Mouse (Mus musculus): ENCODE data around the gene Hoxa3. TPM values are rescaled to one million over a fixed set of nuclear protein-coding genes. Genes with fewer than 3 reads are reported as not detected.
A peak's percentile ranks its signal among the peaks of the same experiment; 100 is the strongest.

The Hoxa3 gene
- polyA plus RNA-seq, 1 experiment from 2014 or later: 13.3 TPM

- Histone ChIP-seq H3K9me3 (ENCODE audit: control insufficient read depth, low read length) (no peaks in the 10 kb centered on the region), H3K4me1 (replicated peaks; ENCODE audit: control insufficient read depth, insufficient read depth, low read length) (no peaks in the 10 kb centered on the region), H3K4me2 (replicated peaks; ENCODE audit: low read depth, low read length) (peak overlapping the region; percentile 95), H3K4me3 (ENCODE audit: low read depth, low read length) (peak overlapping the region; percentile 76), H3K36me3 (ENCODE audit: control insufficient read depth, insufficient read depth, low read length) (no peaks in the 10 kb centered on the region), H3K27ac (ENCODE audit: low read depth, low read length) (peak overlapping the region; percentile 94), H3K9ac (ENCODE audit: low read depth, low read length) (peak overlapping the region; percentile 84), H3K27me3 (ENCODE audit: control insufficient read depth, insufficient read depth, low read length) (peaks cover 50% of the 10 kb centered on the region)
- 0 out of 2 replicates have a peak, but pooled peaks have one; percentile 10 for ATAC-seq (ENCODE audit: low FRiP score)
- DNase-seq (ENCODE audit: low spot score): peak; percentile 59
- WGBS: 2% methylated on average over 12 of the region's 12 CpGs
These were observed 53.9 kb downstream of the Hoxa3 start for GRCm38 (mm10) chr6:52159164-52159761.

- Histone ChIP-seq H3K4me1 (replicated peaks; ENCODE audit: control insufficient read depth, insufficient read depth, low read length) (no peaks in the 10 kb centered on the region), H3K27ac (ENCODE audit: low read depth, low read length) (peak within 1 kb of the TSS; percentile 94), H3K4me3 (ENCODE audit: low read depth, low read length) (peak within 1 kb of the TSS; percentile 76), H3K27me3 (ENCODE audit: control insufficient read depth, insufficient read depth, low read length) (peaks cover 53% of the 10 kb centered on the region), H3K9me3 (ENCODE audit: control insufficient read depth, low read length) (no peaks in the 10 kb centered on the region), H3K9ac (ENCODE audit: low read depth, low read length) (peak within 1 kb of the TSS; percentile 84), H3K36me3 (ENCODE audit: control insufficient read depth, insufficient read depth, low read length) (no peaks in the 10 kb centered on the region), H3K4me2 (replicated peaks; ENCODE audit: low read depth, low read length) (peak within 1 kb of the TSS; percentile 95)
- under 1% methylated on average over 52 of the region's 55 CpGs for WGBS
- peak; percentile 86 for DNase-seq (ENCODE audit: low spot score)
- ATAC-seq (ENCODE audit: low FRiP score): peak; percentile 91
These were observed 54.7 kb downstream of the Hoxa3 start, which contains the start of gene Hoxa1 for GRCm38 (mm10) chr6:52158276-52159051. Gene Hoxa1, minus strand, starts transcription at chr6:52158317.

GRCm38 (mm10) chr6:52157466-52158275, 55.5 kb downstream of the Hoxa3 start:
- H3K4me2 ChIP-seq (replicated peaks; ENCODE audit: low read depth, low read length): peak overlapping the region; percentile 95
- H3K27me3 ChIP-seq (ENCODE audit: control insufficient read depth, insufficient read depth, low read length): peaks cover 56% of the 10 kb centered on the region
- ATAC-seq (ENCODE audit: low FRiP score) (peak; percentile 63; the same call in 1 of the 2 replicates), DNase-seq (ENCODE audit: low spot score) (peak; percentile 44)
- H3K9me3 ChIP-seq (ENCODE audit: control insufficient read depth, low read length): no peaks in the 10 kb centered on the region
- no peaks in the 10 kb centered on the region for H3K36me3 ChIP-seq (ENCODE audit: control insufficient read depth, insufficient read depth, low read length)
- 1% methylated on average over 32 of the region's 32 CpGs for WGBS
- H3K9ac ChIP-seq (ENCODE audit: low read depth, low read length): peak overlapping the region; percentile 44; the same call in 1 of the 2 replicates
- no peaks in the 10 kb centered on the region for H3K4me1 ChIP-seq (replicated peaks; ENCODE audit: control insufficient read depth, insufficient read depth, low read length)
- H3K27ac ChIP-seq (ENCODE audit: low read depth, low read length): peak overlapping the region; percentile 37; the same call in 1 of the 2 replicates
- peak overlapping the region; percentile 76 for H3K4me3 ChIP-seq (ENCODE audit: low read depth, low read length)

GRCm38 (mm10) chr6:52156551-52157200, 56.5 kb downstream of the Hoxa3 start:
- Histone ChIP-seq H3K4me1 (replicated peaks; ENCODE audit: control insufficient read depth, insufficient read depth, low read length) (no peaks in the 10 kb centered on the region), H3K27me3 (ENCODE audit: control insufficient read depth, insufficient read depth, low read length) (peaks cover 62% of the 10 kb centered on the region), H3K4me2 (replicated peaks; ENCODE audit: low read depth, low read length) (peak overlapping the region; percentile 95), H3K9ac (ENCODE audit: low read depth, low read length) (0 out of 2 replicates have a peak overlapping the region, but pooled peaks have one; percentile 20), H3K4me3 (ENCODE audit: low read depth, low read length) (peak overlapping the region; percentile 76), H3K9me3 (ENCODE audit: control insufficient read depth, low read length) (no peaks in the 10 kb centered on the region), H3K36me3 (ENCODE audit: control insufficient read depth, insufficient read depth, low read length) (no peaks in the 10 kb centered on the region), H3K27ac (ENCODE audit: low read depth, low read length) (no peak overlapping the region)
- peak; percentile 47 for DNase-seq (ENCODE audit: low spot score)
- ATAC-seq (ENCODE audit: low FRiP score): no peak
- WGBS: under 1% methylated on average over 20 of the region's 20 CpGs

- 48% methylated on average over 3 of the region's 3 CpGs for WGBS
- Histone ChIP-seq H3K4me2 (replicated peaks; ENCODE audit: low read depth, low read length) (no peak overlapping the region), H3K4me3 (ENCODE audit: low read depth, low read length) (no peak overlapping the region), H3K4me1 (replicated peaks; ENCODE audit: control insufficient read depth, insufficient read depth, low read length) (no peaks in the 10 kb centered on the region), H3K27me3 (ENCODE audit: control insufficient read depth, insufficient read depth, low read length) (peaks cover 69% of the 10 kb centered on the region), H3K9ac (ENCODE audit: low read depth, low read length) (no peak overlapping the region), H3K27ac (ENCODE audit: low read depth, low read length) (no peak overlapping the region), H3K9me3 (ENCODE audit: control insufficient read depth, low read length) (no peaks in the 10 kb centered on the region), H3K36me3 (ENCODE audit: control insufficient read depth, insufficient read depth, low read length) (no peaks in the 10 kb centered on the region)
- ATAC-seq (ENCODE audit: low FRiP score) (no peak), DNase-seq (ENCODE audit: low spot score) (no peak)
These were observed 57.7 kb downstream of the Hoxa3 start for GRCm38 (mm10) chr6:52155471-52155870.

GRCm38 (mm10) chr6:52154044-52154443, 59.1 kb downstream of the Hoxa3 start:
- Histone ChIP-seq H3K9me3 (ENCODE audit: control insufficient read depth, low read length) (no peaks in the 10 kb centered on the region), H3K4me1 (replicated peaks; ENCODE audit: control insufficient read depth, insufficient read depth, low read length) (no peaks in the 10 kb centered on the region), H3K9ac (ENCODE audit: low read depth, low read length) (no peak overlapping the region), H3K36me3 (ENCODE audit: control insufficient read depth, insufficient read depth, low read length) (no peaks in the 10 kb centered on the region), H3K4me3 (ENCODE audit: low read depth, low read length) (no peak overlapping the region), H3K4me2 (replicated peaks; ENCODE audit: low read depth, low read length) (peak overlapping the region; percentile 6), H3K27me3 (ENCODE audit: control insufficient read depth, insufficient read depth, low read length) (peaks cover 74% of the 10 kb centered on the region), H3K27ac (ENCODE audit: low read depth, low read length) (no peak overlapping the region)
- ATAC-seq (ENCODE audit: low FRiP score) (no peak), DNase-seq (ENCODE audit: low spot score) (peak; percentile 37)
- 10% methylated on average over 5 of the region's 5 CpGs for WGBS

GRCm38 (mm10) chr6:52153270-52153669, 59.9 kb downstream of the Hoxa3 start:
- Histone ChIP-seq H3K9ac (ENCODE audit: low read depth, low read length) (no peak overlapping the region), H3K4me1 (replicated peaks; ENCODE audit: control insufficient read depth, insufficient read depth, low read length) (no peaks in the 10 kb centered on the region), H3K4me3 (ENCODE audit: low read depth, low read length) (no peak overlapping the region), H3K9me3 (ENCODE audit: control insufficient read depth, low read length) (no peaks in the 10 kb centered on the region), H3K27ac (ENCODE audit: low read depth, low read length) (no peak overlapping the region), H3K4me2 (replicated peaks; ENCODE audit: low read depth, low read length) (no peak overlapping the region), H3K27me3 (ENCODE audit: control insufficient read depth, insufficient read depth, low read length) (peaks cover 73% of the 10 kb centered on the region), H3K36me3 (ENCODE audit: control insufficient read depth, insufficient read depth, low read length) (no peaks in the 10 kb centered on the region)
- DNase-seq (ENCODE audit: low spot score): no peak
- no peak for ATAC-seq (ENCODE audit: low FRiP score)
- whole genome bisulfite sequencing: 1% methylated on average over 6 of the region's 6 CpGs
